Mouse (Mus musculus) heart, embryonic 16.5 days (tissue): ENCODE measurements at regions not wholly inside any gene's neighbourhood (a gene's known extent, or its start where the extent isn't known, plus 50 kb on each side); places are given as distances from the start of the nearest gene placed in this dataset.

Source experiments
- ATAC-seq: fragments of 200-750 bp; cut with Nextera tagmentation; replicated peaks from 2 replicates; pipeline ENCODE4 v1.8.0; 2017; ENCODE audit warnings: moderate number of reproducible peaks; ENCODE audit not compliant: insufficient read depth, low FRiP score; ENCODE audit errors: extremely low read depth
- H3K27ac ChIP-seq: fragments of 300-500 bp; sonication (generic); 2 replicates; pipeline ENCODE4 v1.5.1; 2014; ENCODE audit warnings: mild to moderate bottlenecking, low read length, control low read depth, moderate library complexity
- H3K27me3 ChIP-seq: fragments of 300-500 bp; sonication (generic); 2 replicates; pipeline ENCODE4 v1.6.1; 2014; ENCODE audit warnings: low read length, mixed read lengths; ENCODE audit not compliant: control insufficient read depth, insufficient read depth
- H3K36me3 ChIP-seq: fragments of 300-500 bp; sonication (generic); 2 replicates; pipeline ENCODE4 v1.6.1; 2014; ENCODE audit not compliant: control insufficient read depth, insufficient read depth
- H3K4me1 ChIP-seq: fragments of 300-500 bp; sonication (generic); 2 replicates; pipeline ENCODE4 v1.6.1; 2014; ENCODE audit warnings: low read length, mixed read lengths; ENCODE audit not compliant: control insufficient read depth, insufficient read depth
- H3K4me2 ChIP-seq: fragments of 300-500 bp; sonication (generic); 2 replicates; pipeline ENCODE4 v1.6.1; 2014; ENCODE audit warnings: low read depth, mild to moderate bottlenecking, control low read depth, low read length
- H3K4me3 ChIP-seq: fragments of 300-500 bp; sonication (generic); 2 replicates; pipeline ENCODE4 v1.5.1; 2014; ENCODE audit warnings: mild to moderate bottlenecking, control low read depth, low read length
- H3K9ac ChIP-seq: fragments of 300-500 bp; sonication (generic); 2 replicates; pipeline ENCODE4 v1.6.1; 2014; ENCODE audit warnings: low read length, control low read depth
- H3K9me3 ChIP-seq: fragments of 300-500 bp; sonication (generic); replicated peaks from 2 replicates; pipeline ENCODE4 v1.6.1; 2016; ENCODE audit warnings: low read length; ENCODE audit not compliant: control insufficient read depth
- whole genome bisulfite sequencing: fragments of 180-500 bp; shearing (Covaris S2); extraction: QIAGEN DNeasy Blood & Tissue Kit; methylation state at CpG from one replicate; pipeline ENCODE4 v1.1.7; 2014; 5-methylcytosine and 5-hydroxymethylcytosine counted together

GRCm38 (mm10) chr4:31297848-31298247, 666.0 kb upstream of the Map3k7 start:
- ATAC-seq, result no peak

GRCm38 (mm10) chr4:31319269-31319668, 644.6 kb upstream of the Map3k7 start:
- WGBS, result 50% methylated on average over 6 of the region's 6 CpGs
- no peak overlapping the region for H3K4me2 ChIP-seq
- ATAC-seq, result no peak
- no peaks in the 10 kb centered on the region for H3K27me3 ChIP-seq
- no peaks in the 10 kb centered on the region for H3K9me3 ChIP-seq
- H3K9ac ChIP-seq, result no peak overlapping the region
- H3K4me1 ChIP-seq, result 0 out of 2 replicates have a peak, but pooled peaks cover 4% of the 10 kb centered on the region
- H3K27ac ChIP-seq, result no peak overlapping the region
- no peak overlapping the region for H3K4me3 ChIP-seq
- no peaks in the 10 kb centered on the region for H3K36me3 ChIP-seq

More at GRCm38 (mm10) chr4:31297848-31298247, 666.0 kb upstream of the Map3k7 start:
- Histone ChIP-seq H3K4me2 (no peak overlapping the region), H3K4me1 (no peaks in the 10 kb centered on the region), H3K9me3 (no peaks in the 10 kb centered on the region), H3K27me3 (no peaks in the 10 kb centered on the region), H3K36me3 (no peaks in the 10 kb centered on the region), H3K9ac (no peak overlapping the region), H3K27ac (no peak overlapping the region), H3K4me3 (no peak overlapping the region)
- 74% methylated on average over 3 of the region's 3 CpGs for WGBS

- Histone ChIP-seq H3K27me3 (no peaks in the 10 kb centered on the region), H3K4me3 (no peak overlapping the region), H3K4me1 (0 out of 2 replicates have a peak, but pooled peaks cover 4% of the 10 kb centered on the region), H3K36me3 (no peaks in the 10 kb centered on the region), H3K9ac (no peak overlapping the region), H3K9me3 (no peaks in the 10 kb centered on the region), H3K27ac (no peak overlapping the region), H3K4me2 (no peak overlapping the region)
- no peak for ATAC-seq
- WGBS, result 67% methylated on average over 8 of the region's 8 CpGs
Measured at GRCm38 (mm10) chr4:31320734-31321507, 643.0 kb upstream of the Map3k7 start.

- Histone ChIP-seq H3K36me3 (no peaks in the 10 kb centered on the region), H3K4me2 (no peak overlapping the region), H3K9me3 (no peaks in the 10 kb centered on the region), H3K27ac (no peak overlapping the region), H3K9ac (no peak overlapping the region), H3K4me3 (no peak overlapping the region), H3K4me1 (0 out of 2 replicates have a peak, but pooled peaks cover 4% of the 10 kb centered on the region), H3K27me3 (no peaks in the 10 kb centered on the region)
- WGBS, result 90% methylated on average over 3 of the region's 3 CpGs
- ATAC-seq, result no peak
Measured at GRCm38 (mm10) chr4:31323816-31324215, 640.1 kb upstream of the Map3k7 start.

GRCm38 (mm10) chr4:31328798-31329197, 635.1 kb upstream of the Map3k7 start:
- Histone ChIP-seq H3K27me3 (no peaks in the 10 kb centered on the region), H3K27ac (no peak overlapping the region), H3K9ac (no peak overlapping the region), H3K4me3 (no peak overlapping the region), H3K4me1 (no peaks in the 10 kb centered on the region), H3K36me3 (no peaks in the 10 kb centered on the region), H3K4me2 (peak overlapping the region; percentile 37; the same call in 1 of the 2 replicates), H3K9me3 (no peaks in the 10 kb centered on the region)
- no peak for ATAC-seq
- whole genome bisulfite sequencing, result 29% methylated on average over 5 of the region's 5 CpGs

- no peak overlapping the region for H3K4me2 ChIP-seq
- no peak overlapping the region for H3K27ac ChIP-seq
- H3K9me3 ChIP-seq, result no peaks in the 10 kb centered on the region
- no peaks in the 10 kb centered on the region for H3K4me1 ChIP-seq
- no peak overlapping the region for H3K9ac ChIP-seq
- no peaks in the 10 kb centered on the region for H3K27me3 ChIP-seq
- H3K4me3 ChIP-seq, result no peak overlapping the region
- H3K36me3 ChIP-seq, result no peaks in the 10 kb centered on the region
- no peak for ATAC-seq
Measured at GRCm38 (mm10) chr4:31331053-31331452, 632.8 kb upstream of the Map3k7 start.

- H3K9me3 ChIP-seq, result no peaks in the 10 kb centered on the region
- WGBS, result 62% methylated on average over 3 of the region's 3 CpGs
Measured at GRCm38 (mm10) chr4:31335686-31336085, 628.2 kb upstream of the Map3k7 start.

GRCm38 (mm10) chr4:31337980-31338379, 625.9 kb upstream of the Map3k7 start:
- Histone ChIP-seq H3K27ac (no peak overlapping the region), H3K4me1 (no peaks in the 10 kb centered on the region), H3K27me3 (no peaks in the 10 kb centered on the region), H3K4me3 (no peak overlapping the region), H3K4me2 (no peak overlapping the region), H3K9ac (no peak overlapping the region), H3K9me3 (no peaks in the 10 kb centered on the region), H3K36me3 (no peaks in the 10 kb centered on the region)
- no peak for ATAC-seq
- 56% methylated on average over 4 of the region's 4 CpGs for WGBS

More at GRCm38 (mm10) chr4:31335686-31336085, 628.2 kb upstream of the Map3k7 start:
- no peak for ATAC-seq
- H3K4me1 ChIP-seq, result no peaks in the 10 kb centered on the region
- no peak overlapping the region for H3K27ac ChIP-seq
- no peaks in the 10 kb centered on the region for H3K27me3 ChIP-seq
- H3K4me2 ChIP-seq, result no peak overlapping the region
- no peak overlapping the region for H3K4me3 ChIP-seq
- no peak overlapping the region for H3K9ac ChIP-seq
- H3K36me3 ChIP-seq, result no peaks in the 10 kb centered on the region

- no peak for ATAC-seq
- H3K4me1 ChIP-seq, result no peaks in the 10 kb centered on the region
- H3K27ac ChIP-seq, result no peak overlapping the region
- H3K9me3 ChIP-seq, result no peaks in the 10 kb centered on the region
- WGBS, result 67% methylated on average over 5 of the region's 5 CpGs
- H3K4me3 ChIP-seq, result no peak overlapping the region
- no peak overlapping the region for H3K9ac ChIP-seq
- H3K36me3 ChIP-seq, result no peaks in the 10 kb centered on the region
- no peaks in the 10 kb centered on the region for H3K27me3 ChIP-seq
- no peak overlapping the region for H3K4me2 ChIP-seq
Measured at GRCm38 (mm10) chr4:31343312-31344248, 620.3 kb upstream of the Map3k7 start.
